Mouse (Mus musculus) hindbrain, postnatal 0 days (tissue): Measurements from ENCODE around the gene Fgf9. TPM values are rescaled to one million over a fixed set of nuclear protein-coding genes. Genes with fewer than 3 reads are reported as not detected.

Experiments used
- ATAC-seq: fragments of 200-750 bp; cut with Nextera tagmentation; 2 replicates; pipeline ENCODE4 v1.8.0; 2017; ENCODE audit warnings: mild to moderate bottlenecking, moderate TSS enrichment, moderate library complexity
- DNase-seq: peaks from one replicate; pipeline ENCODE4 v3.0.0-alpha.2; 2015; ENCODE audit warnings: low spot score
- H3K27ac ChIP-seq: fragments of 300-500 bp; sonication (generic); 2 replicates; pipeline ENCODE4 v1.5.1; 2014; ENCODE audit warnings: mild to moderate bottlenecking
- H3K27me3 ChIP-seq: fragments of 300-500 bp; sonication (generic); 2 replicates; pipeline ENCODE4 v1.6.1; 2014; ENCODE audit warnings: low read length, mixed read lengths; ENCODE audit not compliant: insufficient read depth
- H3K36me3 ChIP-seq: fragments of 300-500 bp; sonication (generic); 2 replicates; pipeline ENCODE4 v1.6.1; 2014; ENCODE audit warnings: low read length, mixed read lengths; ENCODE audit not compliant: insufficient read depth
- H3K4me1 ChIP-seq: fragments of 300-500 bp; sonication (generic); 2 replicates; pipeline ENCODE4 v1.6.1; 2014; ENCODE audit warnings: antibody characterized with exemption, low read length, mixed read lengths; ENCODE audit not compliant: insufficient read depth
- H3K4me2 ChIP-seq: fragments of 300-500 bp; sonication (generic); 2 replicates; pipeline ENCODE4 v1.6.1; 2014; ENCODE audit warnings: low read depth, mild to moderate bottlenecking, low read length, moderate library complexity, mixed read lengths
- H3K4me3 ChIP-seq: fragments of 300-500 bp; sonication (generic); 2 replicates; pipeline ENCODE4 v1.5.1; 2014; ENCODE audit warnings: low read length
- H3K9ac ChIP-seq: fragments of 300-500 bp; sonication (generic); replicated peaks from 2 replicates; pipeline ENCODE4 v1.6.1; 2014; ENCODE audit warnings: mild to moderate bottlenecking, low read length, moderate library complexity, mixed read lengths
- H3K9me3 ChIP-seq: fragments of 300-500 bp; sonication (generic); 2 replicates; pipeline ENCODE4 v1.6.1; 2016; ENCODE audit warnings: low read length, mixed read lengths
- CTCF ChIP-seq: IDR thresholded peaks from 2 replicates; pipeline ENCODE4 v1.5.1; 2016; ENCODE audit warnings: antibody characterized with exemption, control low read depth, low read depth
- WGBS: fragments of 180-500 bp; shearing (Covaris S2); extraction: QIAGEN DNeasy Blood & Tissue Kit; methylation state at CpG from one replicate; pipeline ENCODE4 v1.1.7; 2014; 5-methylcytosine and 5-hydroxymethylcytosine counted together
- polyA plus RNA-seq: library from polyadenylated mRNA; unstranded; fragments of >200 nt; fragmentation: Nextera tagmentation; extraction: Ambion mirVana; gene quantifications from 2 replicates; pipeline ENCODE4 v1.2.1, GENCODE M21; 2015
- total RNA-seq: library from RNA; depleted of rRNA; stranded (reverse); fragments of >200 nt; gene quantifications from 2 replicates; pipeline ENCODE4 v1.2.3, GENCODE M21; 2014; rRNA removed

The Fgf9 gene
- total and polyA plus RNA-seq, 2 experiments from 2014 or later, result 12.4 to 24.2 TPM

DNA sequence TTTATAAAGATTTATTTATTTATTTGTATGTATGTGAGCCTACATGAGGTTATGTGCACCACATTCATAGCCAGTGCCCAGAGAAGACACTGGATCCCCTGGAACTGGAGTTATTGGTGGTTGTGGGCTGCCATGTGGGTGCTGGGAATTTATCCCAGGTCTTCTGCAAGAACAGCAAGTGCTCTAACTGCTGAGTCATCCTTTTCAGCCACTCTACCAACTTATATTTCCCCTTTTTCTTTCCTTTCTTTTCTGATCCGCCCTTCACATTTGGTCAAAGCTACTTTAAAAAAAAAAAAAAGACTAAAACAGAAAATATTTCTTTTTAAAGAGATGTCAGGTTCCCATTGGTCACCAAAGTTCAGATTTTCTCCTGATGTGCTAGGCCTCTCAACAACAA, 90.3 kb downstream of the Fgf9 start:
- Histone ChIP-seq H3K4me2 (no peak overlapping the region), H3K27me3 (no peaks in the 10 kb centered on the region), H3K4me1 (no peaks in the 10 kb centered on the region), H3K9me3 (no peaks in the 10 kb centered on the region; the same call in 1 of the 2 replicates), H3K4me3 (no peak overlapping the region), H3K27ac (no peak overlapping the region), H3K9ac (no peak overlapping the region), H3K36me3 (no peaks in the 10 kb centered on the region)
- 83% methylated on average over 1 of the region's 1 CpGs for WGBS
- ATAC-seq (no peak), DNase-seq (no peak)
- no peak for TF ChIP-seq CTCF

Other genes with a start within 250 kb of the Fgf9 start
- 8.3 and 8.9 TPM in 2 replicates for gene Ska3, start 244.4 kb upstream of the Fgf9 start, total RNA-seq
- 6.6 and 9.2 TPM in 2 replicates for gene Ska3, start 244.4 kb upstream of the Fgf9 start, polyA plus RNA-seq
- 73.8 and 89.8 TPM in 2 replicates for gene Mrpl57, start 244.3 kb upstream of the Fgf9 start, total RNA-seq
- gene Mrpl57, start 244.3 kb upstream of the Fgf9 start, polyA plus RNA-seq, result 209 and 216 TPM in 2 replicates
- 18.6 and 29.8 TPM in 2 replicates for gene Zdhhc20, start 180.3 kb upstream of the Fgf9 start, total RNA-seq
- 34.6 and 37.2 TPM in 2 replicates for gene Zdhhc20, start 180.3 kb upstream of the Fgf9 start, polyA plus RNA-seq
- gene Micu2, start 71.3 kb upstream of the Fgf9 start, total RNA-seq, result 42.1 and 43.5 TPM in 2 replicates
- gene Micu2, start 71.3 kb upstream of the Fgf9 start, polyA plus RNA-seq, result 69.1 and 70.9 TPM in 2 replicates